Mouse (Mus musculus) forebrain, postnatal 0 days (tissue): ENCODE data around the gene Thra. TPM values are rescaled to one million over a fixed set of nuclear protein-coding genes. Genes with fewer than 3 reads are reported as not detected.

ENCODE experiments used
- ATAC-seq: fragments of 200-750 bp; cut with Nextera tagmentation; 2 replicates; pipeline ENCODE4 v1.8.0; 2017; ENCODE audit warnings: mild to moderate bottlenecking, moderate library complexity
- DNase-seq: peaks from one replicate; pipeline ENCODE4 v3.0.0-alpha.2; 2015
- H3K27ac ChIP-seq: fragments of 300-500 bp; sonication (generic); 2 replicates; pipeline ENCODE4 v1.5.1; 2014; ENCODE audit warnings: low read depth, mild to moderate bottlenecking, antibody characterized with exemption, low read length, moderate library complexity, mixed read lengths
- H3K27me3 ChIP-seq: fragments of 300-500 bp; sonication (generic); 2 replicates; pipeline ENCODE4 v1.6.1; 2014; ENCODE audit warnings: mild to moderate bottlenecking, low read length, mixed read lengths; ENCODE audit not compliant: insufficient read depth
- H3K36me3 ChIP-seq: fragments of 300-500 bp; sonication (generic); 2 replicates; pipeline ENCODE4 v1.6.1; 2014; ENCODE audit warnings: mild to moderate bottlenecking, moderate library complexity; ENCODE audit not compliant: insufficient read depth
- H3K4me1 ChIP-seq: fragments of 300-500 bp; sonication (generic); 2 replicates; pipeline ENCODE4 v1.6.1; 2014; ENCODE audit warnings: antibody characterized with exemption; ENCODE audit not compliant: insufficient read depth
- H3K4me2 ChIP-seq: fragments of 300-500 bp; sonication (generic); 2 replicates; pipeline ENCODE4 v1.6.1; 2014; ENCODE audit warnings: low read depth, mild to moderate bottlenecking, moderate library complexity
- H3K4me3 ChIP-seq: fragments of 300-500 bp; sonication (generic); 2 replicates; pipeline ENCODE4 v1.5.1; 2014; ENCODE audit warnings: low read depth, low read length, mixed read lengths
- H3K9ac ChIP-seq: fragments of 300-500 bp; sonication (generic); 2 replicates; pipeline ENCODE4 v1.6.1; 2014; ENCODE audit warnings: mild to moderate bottlenecking
- H3K9me3 ChIP-seq: fragments of 300-500 bp; sonication (generic); 2 replicates; pipeline ENCODE4 v1.6.1; 2016; ENCODE audit warnings: low read length
- CTCF ChIP-seq: sonication (generic); IDR thresholded peaks from 2 replicates; pipeline ENCODE4 v1.5.1; 2016; ENCODE audit warnings: antibody characterized with exemption, control low read depth, low read depth
- WGBS: fragments of 180-500 bp; shearing (Covaris S2); extraction: QIAGEN DNeasy Blood & Tissue Kit; methylation state at CpG from one replicate; pipeline ENCODE4 v1.1.7; 2014; 5-methylcytosine and 5-hydroxymethylcytosine counted together
- polyA plus RNA-seq: library from polyadenylated mRNA; unstranded; fragments of >200 nt; fragmentation: Nextera tagmentation; extraction: Ambion mirVana; gene quantifications from 2 replicates; pipeline ENCODE4 v1.2.1, GENCODE M21; 2015
- total RNA-seq: library from RNA; depleted of rRNA; stranded (reverse); fragments of >200 nt; gene quantifications from 2 replicates; pipeline ENCODE4 v1.2.3, GENCODE M21; 2014

Gene Thra
- total and polyA plus RNA-seq, 2 experiments from 2014 or later = 233 to 1,003 TPM

- no peak for TF ChIP-seq CTCF
Measured at GRCm38 (mm10) chr11:98789219-98789807, 48.9 kb downstream of the Thra start.

DNA sequence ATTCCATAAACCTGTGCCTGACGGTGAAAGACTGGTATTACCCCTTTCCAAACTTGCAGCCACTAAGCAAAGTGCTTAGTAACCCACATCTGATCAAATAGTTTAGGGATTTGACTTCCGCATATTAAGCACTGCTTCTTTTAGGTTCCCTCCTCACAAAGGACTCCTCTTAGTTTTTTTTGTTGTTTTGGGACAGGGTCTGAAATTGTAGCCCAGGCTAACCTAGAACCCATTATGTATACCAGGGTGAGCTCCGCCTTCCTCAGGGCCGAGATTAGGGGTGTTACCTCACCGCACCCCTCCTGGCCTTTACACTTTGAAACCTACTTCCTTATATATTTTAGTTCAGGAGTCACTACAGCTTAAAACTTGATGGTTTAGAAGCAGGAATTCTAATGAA, 49.4 kb downstream of the Thra start:
- peaks cover 15% of the 10 kb centered on the region; the same call in 1 of the 2 replicates for H3K4me1 ChIP-seq
- 40% methylated on average over 5 of the region's 5 CpGs for WGBS
- H3K4me2 ChIP-seq = peak overlapping the region; percentile 98
- TF ChIP-seq CTCF = no peak
- H3K27ac ChIP-seq = no peak overlapping the region
- no peak for DNase-seq
- no peak overlapping the region for H3K9ac ChIP-seq
- no peaks in the 10 kb centered on the region for H3K9me3 ChIP-seq
- no peak for ATAC-seq
- 0 out of 2 replicates have a peak overlapping the region, but pooled peaks have one; percentile 41 for H3K4me3 ChIP-seq
- H3K36me3 ChIP-seq = no peaks in the 10 kb centered on the region
- no peaks in the 10 kb centered on the region for H3K27me3 ChIP-seq

More at GRCm38 (mm10) chr11:98789219-98789807, 48.9 kb downstream of the Thra start:
- Histone ChIP-seq H3K9ac (peak overlapping the region; percentile 40), H3K27me3 (no peaks in the 10 kb centered on the region), H3K4me1 (peaks cover 15% of the 10 kb centered on the region; the same call in 1 of the 2 replicates), H3K9me3 (no peaks in the 10 kb centered on the region), H3K36me3 (no peaks in the 10 kb centered on the region), H3K4me3 (peak overlapping the region; percentile 41), H3K27ac (peak overlapping the region; percentile 35; the same call in 1 of the 2 replicates), H3K4me2 (peak overlapping the region; percentile 98)
- 2% methylated on average over 25 of the region's 25 CpGs for WGBS
- no peak for DNase-seq
- no peak for ATAC-seq

DNA sequence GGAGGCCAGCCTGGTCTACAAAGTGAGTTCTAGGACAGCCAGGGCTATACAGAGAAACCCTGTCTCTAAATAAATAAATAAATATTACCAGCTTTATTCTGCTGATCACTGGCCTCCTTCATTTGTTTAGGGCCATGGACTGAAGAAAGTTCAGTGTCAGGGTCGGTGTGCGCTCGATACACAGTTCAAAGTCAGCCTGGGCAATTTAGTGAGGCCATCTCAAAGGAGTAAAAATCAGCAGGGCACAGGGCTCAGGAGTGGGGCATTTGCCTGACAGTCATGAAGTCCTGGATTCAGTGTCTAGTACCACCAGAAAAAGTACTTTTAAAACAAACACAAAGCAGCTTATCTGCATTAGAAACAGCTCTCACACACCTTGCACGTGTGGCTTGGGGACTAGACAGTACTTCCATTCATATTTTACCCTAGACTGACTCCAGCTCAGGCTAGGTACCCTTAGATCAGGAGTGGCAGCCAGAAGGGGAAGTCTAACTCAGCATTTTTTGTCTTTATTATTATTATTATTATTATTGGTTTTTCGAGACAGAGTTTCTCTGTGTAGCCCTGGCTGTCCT, 50.3 kb downstream of the Thra start:
- no peak for DNase-seq
- H3K27me3 ChIP-seq = no peaks in the 10 kb centered on the region
- 81% methylated on average over 5 of the region's 5 CpGs for WGBS
- H3K36me3 ChIP-seq = no peaks in the 10 kb centered on the region
- TF ChIP-seq CTCF = no peak
- peaks cover 15% of the 10 kb centered on the region; the same call in 1 of the 2 replicates for H3K4me1 ChIP-seq
- no peak overlapping the region for H3K27ac ChIP-seq
- H3K9ac ChIP-seq = no peak overlapping the region
- no peak for ATAC-seq
- no peak overlapping the region for H3K4me2 ChIP-seq
- no peak overlapping the region for H3K4me3 ChIP-seq
- H3K9me3 ChIP-seq = no peaks in the 10 kb centered on the region

- Histone ChIP-seq H3K9me3 (no peaks in the 10 kb centered on the region), H3K27ac (no peak overlapping the region), H3K36me3 (no peaks in the 10 kb centered on the region), H3K4me1 (peaks cover 9% of the 10 kb centered on the region; the same call in 1 of the 2 replicates), H3K9ac (no peak overlapping the region), H3K27me3 (no peaks in the 10 kb centered on the region), H3K4me2 (no peak overlapping the region), H3K4me3 (no peak overlapping the region)
- ATAC-seq (no peak), DNase-seq (no peak)
- no peak for TF ChIP-seq CTCF
- WGBS = 78% methylated on average over 1 of the region's 1 CpGs
Measured at GRCm38 (mm10) chr11:98791448-98791847, 51.0 kb downstream of the Thra start.

DNA sequence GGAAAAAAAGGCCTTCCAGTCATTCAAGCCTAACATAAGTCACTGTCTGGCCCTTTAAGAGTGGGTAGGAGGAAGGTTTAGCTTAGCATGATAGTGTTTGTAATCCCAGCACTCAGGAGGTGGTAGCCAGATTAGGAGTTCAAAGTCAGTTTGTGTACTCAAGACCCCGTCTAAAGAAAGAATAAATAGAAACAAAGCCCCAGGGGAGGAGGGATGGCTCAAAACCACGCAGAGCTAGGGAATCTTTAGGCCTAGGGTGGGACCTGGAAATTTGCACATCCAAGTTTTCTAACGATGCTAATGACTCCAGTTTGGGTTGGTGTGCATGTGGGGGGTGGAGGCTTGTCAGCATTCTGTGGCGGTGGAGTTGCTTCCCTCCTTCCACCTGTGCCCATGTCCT, 51.6 kb downstream of the Thra start:
- ATAC-seq (no peak), DNase-seq (no peak)
- H3K9me3 ChIP-seq = no peaks in the 10 kb centered on the region
- H3K4me3 ChIP-seq = no peak overlapping the region
- no peaks in the 10 kb centered on the region for H3K27me3 ChIP-seq
- H3K4me2 ChIP-seq = no peak overlapping the region
- H3K36me3 ChIP-seq = no peaks in the 10 kb centered on the region
- TF ChIP-seq CTCF = no peak
- no peak overlapping the region for H3K27ac ChIP-seq
- H3K9ac ChIP-seq = no peak overlapping the region
- 9% methylated on average over 4 of the region's 4 CpGs for WGBS
- H3K4me1 ChIP-seq = peaks cover 8% of the 10 kb centered on the region; the same call in 1 of the 2 replicates

DNA sequence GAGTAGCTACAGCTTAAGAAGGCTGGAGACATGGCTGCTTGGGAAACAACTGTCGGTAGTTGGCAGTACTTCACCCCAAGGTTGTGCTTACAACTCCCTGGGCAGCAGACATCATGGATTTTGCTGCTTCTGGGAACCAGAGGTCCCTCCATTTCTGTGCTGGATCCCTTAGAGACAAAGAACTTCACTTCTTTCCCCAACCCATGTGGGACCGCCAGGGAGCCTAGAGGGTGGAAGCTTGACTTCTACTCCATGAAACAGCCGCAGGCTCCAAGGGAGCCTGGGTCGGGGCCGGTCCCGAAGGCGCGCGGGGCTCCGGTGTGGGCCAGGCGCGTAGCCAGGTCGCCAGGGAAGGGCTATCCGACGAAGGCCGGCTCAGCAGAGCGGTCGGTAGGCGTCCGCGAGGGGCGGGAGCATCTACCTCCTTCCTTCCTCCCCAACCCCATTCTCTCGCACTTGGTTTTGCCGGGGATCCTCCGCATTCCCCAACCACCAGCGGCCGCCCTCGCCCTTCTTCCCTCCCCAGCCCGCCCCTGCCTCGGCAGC, 54.1 kb downstream of the Thra start:
- Histone ChIP-seq H3K36me3 (no peaks in the 10 kb centered on the region; the same call in 1 of the 2 replicates), H3K4me2 (peak overlapping the region; percentile 71), H3K4me3 (peak overlapping the region; percentile 98), H3K9ac (peak overlapping the region; percentile 98), H3K27me3 (no peaks in the 10 kb centered on the region), H3K27ac (peak overlapping the region; percentile 99), H3K4me1 (peaks cover 21% of the 10 kb centered on the region), H3K9me3 (no peaks in the 10 kb centered on the region)
- WGBS = under 1% methylated on average over 24 of the region's 30 CpGs
- TF ChIP-seq CTCF = peak; percentile 54
- DNase-seq = peak; percentile 82
- peak; percentile 66 for ATAC-seq
